Mouse (Mus musculus) forebrain, embryonic 13.5 days (tissue): Measurements from ENCODE around the gene Efna5. TPM values are rescaled to one million over a fixed set of nuclear protein-coding genes. Genes with fewer than 3 reads are reported as not detected.

Experiments
- ATAC-seq: fragments of 200-750 bp; cut with Nextera tagmentation; 2 replicates; pipeline ENCODE4 v1.8.0; 2017
- H3K27ac ChIP-seq: fragments of 300-500 bp; sonication (generic); 2 replicates; pipeline ENCODE4 v1.5.1; 2015; ENCODE audit warnings: inconsistent platforms, mild to moderate bottlenecking, moderate library complexity
- H3K27me3 ChIP-seq: fragments of 300-500 bp; sonication (generic); 2 replicates; pipeline ENCODE4 v1.6.1; 2015; ENCODE audit warnings: mild to moderate bottlenecking, inconsistent platforms
- H3K36me3 ChIP-seq: fragments of 300-500 bp; sonication (generic); 2 replicates; pipeline ENCODE4 v1.6.1; 2015; ENCODE audit warnings: mild to moderate bottlenecking, inconsistent platforms; ENCODE audit not compliant: poor library complexity, severe bottlenecking
- H3K4me1 ChIP-seq: fragments of 300-500 bp; sonication (generic); 2 replicates; pipeline ENCODE4 v1.6.1; 2015; ENCODE audit warnings: inconsistent platforms
- H3K4me2 ChIP-seq: fragments of 300-500 bp; sonication (generic); 2 replicates; pipeline ENCODE4 v1.6.1; 2015; ENCODE audit warnings: inconsistent platforms, mild to moderate bottlenecking, moderate library complexity
- H3K4me3 ChIP-seq: fragments of 300-500 bp; sonication (generic); 2 replicates; pipeline ENCODE4 v1.5.1; 2015; ENCODE audit warnings: mild to moderate bottlenecking, inconsistent platforms
- H3K9ac ChIP-seq: fragments of 300-500 bp; sonication (generic); 2 replicates; pipeline ENCODE4 v1.6.1; 2015; ENCODE audit warnings: mild to moderate bottlenecking, inconsistent platforms
- H3K9me3 ChIP-seq: fragments of 300-500 bp; sonication (generic); replicated peaks from 2 replicates; pipeline ENCODE4 v1.6.1; 2016; ENCODE audit warnings: inconsistent platforms
- WGBS: fragments of 180-500 bp; shearing (Covaris S2); methylation state at CpG from one replicate; pipeline ENCODE4 v1.1.7; 2015; 5-methylcytosine and 5-hydroxymethylcytosine counted together
- polyA plus RNA-seq: library from polyadenylated mRNA; unstranded; fragments of >200 nt; fragmentation: Nextera tagmentation; extraction: Ambion mirVana; gene quantifications from 2 replicates; pipeline ENCODE4 v1.2.1, GENCODE M21; 2015

Gene Efna5
- polyA plus RNA-seq, 1 experiment from 2014 or later = 27.2 TPM

GRCm38 (mm10) chr17:62739993-62740392 is 141.1 kb downstream of the Efna5 start:
- no peaks in the 10 kb centered on the region for H3K9me3 ChIP-seq
- H3K27me3 ChIP-seq = peaks cover 2% of the 10 kb centered on the region; the same call in 1 of the 2 replicates
- H3K9ac ChIP-seq = no peak overlapping the region
- no peak overlapping the region for H3K4me3 ChIP-seq
- 28% methylated on average over 6 of the region's 6 CpGs for WGBS
- H3K4me2 ChIP-seq = no peak overlapping the region
- H3K4me1 ChIP-seq = peaks cover 18% of the 10 kb centered on the region
- no peak overlapping the region for H3K27ac ChIP-seq
- peak; percentile 82 for ATAC-seq
- H3K36me3 ChIP-seq = no peaks in the 10 kb centered on the region

GRCm38 (mm10) chr17:62737404-62737803 is 143.7 kb downstream of the Efna5 start:
- ATAC-seq = no peak
- peaks cover 32% of the 10 kb centered on the region for H3K4me1 ChIP-seq
- WGBS = 95% methylated on average over 6 of the region's 6 CpGs

GRCm38 (mm10) chr17:62735943-62736342 is 145.2 kb downstream of the Efna5 start:
- Histone ChIP-seq H3K27ac (no peak overlapping the region), H3K9me3 (no peaks in the 10 kb centered on the region), H3K36me3 (no peaks in the 10 kb centered on the region), H3K4me1 (peaks cover 32% of the 10 kb centered on the region), H3K27me3 (peaks cover 5% of the 10 kb centered on the region; the same call in 1 of the 2 replicates), H3K9ac (no peak overlapping the region), H3K4me2 (no peak overlapping the region), H3K4me3 (no peak overlapping the region)
- 38% methylated on average over 11 of the region's 11 CpGs for WGBS
- no peak for ATAC-seq

More at GRCm38 (mm10) chr17:62737404-62737803, 143.7 kb downstream of the Efna5 start:
- Histone ChIP-seq H3K27ac (no peak overlapping the region), H3K4me2 (no peak overlapping the region), H3K27me3 (peaks cover 5% of the 10 kb centered on the region; the same call in 1 of the 2 replicates), H3K9ac (no peak overlapping the region), H3K9me3 (no peaks in the 10 kb centered on the region), H3K36me3 (no peaks in the 10 kb centered on the region), H3K4me3 (no peak overlapping the region)

GRCm38 (mm10) chr17:62734901-62735300 is 146.2 kb downstream of the Efna5 start:
- H3K27ac ChIP-seq = no peak overlapping the region
- peak overlapping the region; percentile 25 for H3K4me2 ChIP-seq
- no peak for ATAC-seq
- no peak overlapping the region for H3K9ac ChIP-seq
- H3K36me3 ChIP-seq = no peaks in the 10 kb centered on the region
- H3K27me3 ChIP-seq = peaks cover 5% of the 10 kb centered on the region; the same call in 1 of the 2 replicates
- 4% methylated on average over 10 of the region's 10 CpGs for WGBS
- H3K4me3 ChIP-seq = no peak overlapping the region
- H3K4me1 ChIP-seq = peaks cover 27% of the 10 kb centered on the region
- H3K9me3 ChIP-seq = no peaks in the 10 kb centered on the region

GRCm38 (mm10) chr17:62734067-62734466 is 147.1 kb downstream of the Efna5 start:
- Histone ChIP-seq H3K27ac (no peak overlapping the region), H3K36me3 (no peaks in the 10 kb centered on the region), H3K9me3 (no peaks in the 10 kb centered on the region), H3K4me1 (peaks cover 31% of the 10 kb centered on the region), H3K9ac (no peak overlapping the region), H3K4me2 (no peak overlapping the region), H3K4me3 (no peak overlapping the region), H3K27me3 (peaks cover 5% of the 10 kb centered on the region; the same call in 1 of the 2 replicates)
- no peak for ATAC-seq
- 6% methylated on average over 4 of the region's 4 CpGs for WGBS

GRCm38 (mm10) chr17:62729754-62730470 is 151.2 kb downstream of the Efna5 start:
- peaks cover 30% of the 10 kb centered on the region for H3K4me1 ChIP-seq

GRCm38 (mm10) chr17:62728142-62728917 is 152.8 kb downstream of the Efna5 start:
- Histone ChIP-seq H3K4me3 (no peak overlapping the region), H3K27me3 (0 out of 2 replicates have a peak, but pooled peaks cover 3% of the 10 kb centered on the region), H3K36me3 (no peaks in the 10 kb centered on the region), H3K4me1 (peaks cover 16% of the 10 kb centered on the region), H3K9ac (no peak overlapping the region), H3K4me2 (peak overlapping the region; percentile 30), H3K27ac (no peak overlapping the region; the same call in 1 of the 2 replicates), H3K9me3 (no peaks in the 10 kb centered on the region)
- 19% methylated on average over 10 of the region's 10 CpGs for WGBS
- ATAC-seq = peak; percentile 61; the same call in 1 of the 2 replicates

More at GRCm38 (mm10) chr17:62729754-62730470, 151.2 kb downstream of the Efna5 start:
- Histone ChIP-seq H3K27ac (no peak overlapping the region), H3K27me3 (0 out of 2 replicates have a peak, but pooled peaks cover 3% of the 10 kb centered on the region), H3K9ac (no peak overlapping the region), H3K36me3 (no peaks in the 10 kb centered on the region), H3K9me3 (no peaks in the 10 kb centered on the region), H3K4me2 (no peak overlapping the region), H3K4me3 (no peak overlapping the region)
- no peak for ATAC-seq
- 66% methylated on average over 10 of the region's 10 CpGs for WGBS

- ATAC-seq = no peak
- Histone ChIP-seq H3K9me3 (no peaks in the 10 kb centered on the region), H3K9ac (no peak overlapping the region), H3K4me3 (no peak overlapping the region), H3K27me3 (no peaks in the 10 kb centered on the region), H3K27ac (no peak overlapping the region), H3K4me2 (no peak overlapping the region), H3K4me1 (peaks cover 18% of the 10 kb centered on the region), H3K36me3 (no peaks in the 10 kb centered on the region)
- 92% methylated on average over 5 of the region's 5 CpGs for WGBS
Measured at GRCm38 (mm10) chr17:62726102-62726501, 155.0 kb downstream of the Efna5 start.

- Histone ChIP-seq H3K4me3 (no peak overlapping the region), H3K4me2 (no peak overlapping the region), H3K27me3 (no peaks in the 10 kb centered on the region), H3K36me3 (no peaks in the 10 kb centered on the region), H3K27ac (no peak overlapping the region), H3K9me3 (no peaks in the 10 kb centered on the region), H3K9ac (no peak overlapping the region), H3K4me1 (peaks cover 9% of the 10 kb centered on the region)
- 91% methylated on average over 5 of the region's 5 CpGs for WGBS
- no peak for ATAC-seq
Measured at GRCm38 (mm10) chr17:62722962-62723361, 158.2 kb downstream of the Efna5 start.

- no peak overlapping the region for H3K9ac ChIP-seq
- H3K9me3 ChIP-seq = no peaks in the 10 kb centered on the region
- no peak overlapping the region for H3K27ac ChIP-seq
- H3K4me3 ChIP-seq = no peak overlapping the region
- WGBS = 91% methylated on average over 3 of the region's 3 CpGs
- no peak overlapping the region for H3K4me2 ChIP-seq
- no peaks in the 10 kb centered on the region for H3K36me3 ChIP-seq
- no peak for ATAC-seq
- H3K4me1 ChIP-seq = peaks cover 21% of the 10 kb centered on the region
- no peaks in the 10 kb centered on the region for H3K27me3 ChIP-seq
Measured at GRCm38 (mm10) chr17:62721595-62721994, 159.5 kb downstream of the Efna5 start.

GRCm38 (mm10) chr17:62720740-62721450 is 160.2 kb downstream of the Efna5 start:
- ATAC-seq = peak; percentile 34; the same call in 1 of the 2 replicates
- 78% methylated on average over 20 of the region's 20 CpGs for WGBS
- H3K9ac ChIP-seq = no peak overlapping the region
- H3K27me3 ChIP-seq = no peaks in the 10 kb centered on the region
- H3K4me2 ChIP-seq = no peak overlapping the region
- peaks cover 24% of the 10 kb centered on the region for H3K4me1 ChIP-seq
- H3K27ac ChIP-seq = no peak overlapping the region
- no peak overlapping the region for H3K4me3 ChIP-seq
- no peaks in the 10 kb centered on the region for H3K9me3 ChIP-seq
- H3K36me3 ChIP-seq = no peaks in the 10 kb centered on the region
